19 mouse cellular contexts compared by ENCODE assay signal in genomic region chr8:71467201-71467600, GRCm38 (mm10). TPM values are rescaled to one million over a fixed set of nuclear protein-coding genes. Genes with fewer than 3 reads are reported as not detected.
DNase-seq lines count a peak whose midpoint lies in the region; ATAC-seq lines count a peak whose summit lies in the region.
"Had no signal": no experiment of that assay in that cellular context is flagged by ENCODE, and none has a peak within 500 bp of the region (broad histone marks: within the 10 kb centered on the region; RNA-seq: fewer than 3 reads in every experiment).

No protein-coding gene starts in this region.

- H3K27me3 ChIP-seq in liver, embryonic 12.5 days (replicated peaks), result no peaks in the 10 kb centered on the region
- H3K27me3 ChIP-seq: forebrain, embryonic 13.5 days; heart, embryonic 12.5 days; hindbrain, embryonic 15.5 days had no signal

- no peak overlapping the region for H3K4me2 ChIP-seq in liver, embryonic 12.5 days
- H3K4me2 ChIP-seq: forebrain, embryonic 13.5 days; heart, embryonic 12.5 days; hindbrain, embryonic 15.5 days had no signal

- H3K4me3 ChIP-seq in liver, embryonic 12.5 days, result no peak overlapping the region
- H3K4me3 ChIP-seq: forebrain, embryonic 13.5 days; heart, embryonic 12.5 days; hindbrain, embryonic 15.5 days had no signal

- H3K4me1 ChIP-seq in liver, embryonic 12.5 days, result peaks cover 59% of the 10 kb centered on the region

- peaks cover 37% of the 10 kb centered on the region for H3K36me3 ChIP-seq in liver, embryonic 12.5 days

- H3K9ac ChIP-seq in liver, embryonic 12.5 days, result no peak overlapping the region
- H3K9ac ChIP-seq: forebrain, embryonic 13.5 days; forebrain, postnatal 0 days; heart, embryonic 12.5 days; hindbrain, embryonic 15.5 days had no signal

- H3K27ac ChIP-seq in liver, embryonic 12.5 days, result 0 out of 2 replicates have a peak overlapping the region, but pooled peaks have one; percentile 20
- H3K27ac ChIP-seq: forebrain, embryonic 13.5 days; hindbrain, embryonic 15.5 days had no signal

- no peak for ATAC-seq in liver, embryonic 12.5 days
- ATAC-seq: CD4-positive, CD25-positive, alpha-beta regulatory T cell, adult 4 months; forebrain, embryonic 13.5 days; forebrain, postnatal 0 days; intestine, embryonic 16.5 days had no signal

- H3K9me3 ChIP-seq in liver, embryonic 12.5 days (replicated peaks), result no peaks in the 10 kb centered on the region
- H3K9me3 ChIP-seq: forebrain, embryonic 13.5 days; G1E; heart, embryonic 12.5 days; hindbrain, embryonic 15.5 days had no signal

- peak; percentile 14 for DNase-seq in cerebellum, adult 11 months
- DNase-seq in cerebellum, postnatal 25 days, result no peak
- DNase-seq in cerebellum, adult 9-10 months, result peak; percentile 51
- DNase-seq in cerebellum, postnatal 4 days (ENCODE audit: low spot score in 2 of 2), result no peak
- DNase-seq in liver, result no peak
- DNase-seq in lung, postnatal 36 days, result no peak
- DNase-seq: adrenal gland, adult 8-10 months; adrenal gland, postnatal 36 days; B cell, adult 2 months; forebrain, postnatal 0 days; gastrocnemius, postnatal 14 days; heart, postnatal 36 days had no signal

- 85% methylated on average over 2 of the region's 2 CpGs for WGBS in liver, embryonic 12.5 days (ENCODE audit: insufficient replicate concordance)

RNA-seq across cellular contexts. Expression of gene Dda1, which starts 1.8 kb away (rescaled TPM):
- 60.6 and 63.1 TPM in 2 replicates for polyA plus RNA-seq in liver, embryonic 12.5 days (2016; fragmentation: Nextera tagmentation; extraction: Ambion mirVana)

RNA-seq across cellular contexts. Expression of gene Mrpl34, which starts 2.4 kb away (rescaled TPM):
- polyA plus RNA-seq in liver, embryonic 12.5 days (2016; fragmentation: Nextera tagmentation; extraction: Ambion mirVana), result 168 and 173 TPM in 2 replicates

RNA-seq across cellular contexts. Expression of gene Abhd8, which starts 3.7 kb away (rescaled TPM):
- polyA plus RNA-seq in liver, embryonic 12.5 days (2016; fragmentation: Nextera tagmentation; extraction: Ambion mirVana), result 16.0 and 17.4 TPM in 2 replicates

RNA-seq across cellular contexts. Expression of gene Ano8, which starts 18.6 kb away (rescaled TPM):
- 1.2 TPM in 2 replicates for polyA plus RNA-seq in liver, embryonic 12.5 days (2016; fragmentation: Nextera tagmentation; extraction: Ambion mirVana)

RNA-seq across cellular contexts. Expression of gene Gtpbp3, which starts 20.7 kb away (rescaled TPM):
- 9.3 and 9.6 TPM in 2 replicates for polyA plus RNA-seq in liver, embryonic 12.5 days (2016; fragmentation: Nextera tagmentation; extraction: Ambion mirVana)

Comparison
In these comparisons a context has a peak if more than half of its experiments do, and no peak if none do; other contexts are left out.
1. DNase-seq: peak in cerebellum, adult 11 months (single experiment) and cerebellum, adult 9-10 months (single experiment); none in cerebellum, postnatal 25 days (0 of 2), cerebellum, postnatal 4 days (0 of 2), liver (single experiment) and lung, postnatal 36 days (single experiment).